Mouse (Mus musculus): Measurements from ENCODE around the gene Dhx58. TPM values are rescaled to one million over a fixed set of nuclear protein-coding genes. Genes with fewer than 3 reads are reported as not detected.

Dhx58 gene
- polyA plus RNA-seq, 1 experiment from 2014 or later: 1.5 TPM

Other genes with a start within 250 kb of the Dhx58 start
- gene Klhl11, start 231.5 kb downstream of the Dhx58 start, polyA plus RNA-seq (2015; fragmentation: Nextera tagmentation; extraction: Ambion mirVana): 6.9 and 8.7 TPM in 2 replicates
- 49.5 and 76.6 TPM in 2 replicates for gene Acly, start 176.3 kb downstream of the Dhx58 start, polyA plus RNA-seq (2015; fragmentation: Nextera tagmentation; extraction: Ambion mirVana)
- 0.66 TPM in 2 replicates for gene Ttc25, start 158.7 kb downstream of the Dhx58 start, polyA plus RNA-seq (2015; fragmentation: Nextera tagmentation; extraction: Ambion mirVana)
- 17.4 and 27.6 TPM in 2 replicates for gene Cnp, start 129.4 kb downstream of the Dhx58 start, polyA plus RNA-seq (2015; fragmentation: Nextera tagmentation; extraction: Ambion mirVana)
- 59.8 and 70.3 TPM in 2 replicates for gene Nkiras2, start 85.0 kb downstream of the Dhx58 start, polyA plus RNA-seq (2015; fragmentation: Nextera tagmentation; extraction: Ambion mirVana)
- 184 and 206 TPM in 2 replicates for gene Dnajc7, start 84.1 kb downstream of the Dhx58 start, polyA plus RNA-seq (2015; fragmentation: Nextera tagmentation; extraction: Ambion mirVana)
- 0.09 and 0.16 TPM in 2 replicates for gene Zfp385c, start 11.8 kb downstream of the Dhx58 start, polyA plus RNA-seq (2015; fragmentation: Nextera tagmentation; extraction: Ambion mirVana)
- gene Kat2a, start 8.2 kb upstream of the Dhx58 start, polyA plus RNA-seq (2015; fragmentation: Nextera tagmentation; extraction: Ambion mirVana): 26.5 and 36.7 TPM in 2 replicates
- not detected in 2 replicates for gene Hspb9, start 9.6 kb upstream of the Dhx58 start, polyA plus RNA-seq (2015; fragmentation: Nextera tagmentation; extraction: Ambion mirVana)
- 13.0 and 16.2 TPM in 2 replicates for gene Rab5c, start 33.9 kb upstream of the Dhx58 start, polyA plus RNA-seq (2015; fragmentation: Nextera tagmentation; extraction: Ambion mirVana)
- 0.10 TPM in 1 of 2 replicates, not detected in the other for gene Kcnh4, start 55.7 kb upstream of the Dhx58 start, polyA plus RNA-seq (2015; fragmentation: Nextera tagmentation; extraction: Ambion mirVana)
- not detected in 2 replicates for gene Hcrt, start 58.7 kb upstream of the Dhx58 start, polyA plus RNA-seq (2015; fragmentation: Nextera tagmentation; extraction: Ambion mirVana)
- gene Ghdc, start 66.7 kb upstream of the Dhx58 start, polyA plus RNA-seq (2015; fragmentation: Nextera tagmentation; extraction: Ambion mirVana): 5.5 and 8.1 TPM in 2 replicates
- gene Stat5b, start 146.5 kb upstream of the Dhx58 start, polyA plus RNA-seq (2015; fragmentation: Nextera tagmentation; extraction: Ambion mirVana): 25.3 and 34.6 TPM in 2 replicates
- gene Stat5a, start 155.1 kb upstream of the Dhx58 start, polyA plus RNA-seq (2015; fragmentation: Nextera tagmentation; extraction: Ambion mirVana): 6.1 and 11.9 TPM in 2 replicates
- gene Stat3, start 235.3 kb upstream of the Dhx58 start, polyA plus RNA-seq (2015; fragmentation: Nextera tagmentation; extraction: Ambion mirVana): 50.6 and 60.8 TPM in 2 replicates

All from heart, embryonic 15.5 days (tissue).